Mouse (Mus musculus): ENCODE measurements around the gene Acat1. TPM values are rescaled to one million over a fixed set of nuclear protein-coding genes. Genes with fewer than 3 reads are reported as not detected.

Acat1 gene
- polyA plus RNA-seq, 1 experiment from 2014 or later: 86.2 TPM

GRCm38 (mm10) chr9:53598631-53599030 is 11.6 kb downstream of the Acat1 start:
- ChIA-PET CTCF (no interaction called here), POLR2A (interaction anchor here (1.5 kb wide), 1 partner anchor 11 kb away, joined by 5 read pairs; no protein-coding TSS in a partner anchor)
- in situ Hi-C loops (cut with MboI; ENCODE audit: low pct_unique_long_range_greater_than_20kb): loop anchor here (5.0 kb wide), 1 partner anchor 69 kb away; no protein-coding TSS in a partner anchor
- no peak for TF ChIP-seq CTCF (IDR thresholded peaks at IDR 0.05)
- ATAC-seq (no peak), DNase-seq (ENCODE audit: low read depth, low spot score) (no peak)
- H3K27me3 ChIP-seq: no peaks in the 10 kb centered on the region

GRCm38 (mm10) chr9:53596971-53597600 is 13.1 kb downstream of the Acat1 start:
- in situ Hi-C loops (cut with MboI; ENCODE audit: low pct_unique_long_range_greater_than_20kb): loop anchor here (5.0 kb wide), 1 partner anchor 70 kb away; no protein-coding TSS in a partner anchor
- no peak for TF ChIP-seq CTCF (IDR thresholded peaks at IDR 0.05)

GRCm38 (mm10) chr9:53594764-53595163 is 15.4 kb downstream of the Acat1 start:
- peak; percentile 91 for TF ChIP-seq CTCF (IDR thresholded peaks at IDR 0.05)
- ChIA-PET CTCF (interaction anchor here (0.6 to 1.9 kb wide), 11 partner anchors 9 to 72 kb away, joined by 3 to 6 read pairs (median 4); partner anchors contain the start of gene Acat1), POLR2A (no interaction called here)
- in situ Hi-C loops (cut with MboI; ENCODE audit: low pct_unique_long_range_greater_than_20kb): loop anchor here (5.0 kb wide), 1 partner anchor 73 kb away; no protein-coding TSS in a partner anchor
- ATAC-seq (no peak), DNase-seq (ENCODE audit: low read depth, low spot score) (peak; percentile 20)
- no peaks in the 10 kb centered on the region for H3K27me3 ChIP-seq

More at GRCm38 (mm10) chr9:53596971-53597600, 13.1 kb downstream of the Acat1 start:
- DNase-seq (ENCODE audit: low read depth, low spot score): no peak
- ChIA-PET POLR2A (no interaction called here), CTCF (interaction anchor here (1.1 kb wide), 1 partner anchor 76 kb away, joined by 3 read pairs; no protein-coding TSS in a partner anchor)
- ATAC-seq: no peak
- no peaks in the 10 kb centered on the region for H3K27me3 ChIP-seq

GRCm38 (mm10) chr9:53581870-53582269 is 28.3 kb downstream of the Acat1 start:
- no peak for DNase-seq (ENCODE audit: low read depth, low spot score)
- no peaks in the 10 kb centered on the region for H3K27me3 ChIP-seq
- POLR2A ChIA-PET: no interaction called here
- TF ChIP-seq CTCF (IDR thresholded peaks at IDR 0.05): no peak
- in situ Hi-C loops (cut with MboI; ENCODE audit: low pct_unique_long_range_greater_than_20kb): no loop called here
- ATAC-seq: no peak
- CTCF ChIA-PET: interaction anchor here (0.8 to 1.4 kb wide), 2 partner anchors 11 to 32 kb away, joined by 3 read pairs; no protein-coding TSS in a partner anchor

- ChIA-PET CTCF (interaction anchor here (1.6 kb wide), 1 partner anchor 9 kb away, joined by 4 read pairs; no protein-coding TSS in a partner anchor), POLR2A (no interaction called here)
- in situ Hi-C loops (cut with MboI; ENCODE audit: low pct_unique_long_range_greater_than_20kb): no loop called here
- ATAC-seq (no peak), DNase-seq (ENCODE audit: low read depth, low spot score) (no peak)
- no peak for TF ChIP-seq CTCF (IDR thresholded peaks at IDR 0.05)
- H3K27me3 ChIP-seq: no peaks in the 10 kb centered on the region
Measured at GRCm38 (mm10) chr9:53575721-53576120, 34.5 kb downstream of the Acat1 start.

- no peak for ATAC-seq
- CTCF ChIA-PET: interaction anchor here (0.5 kb wide), 1 partner anchor 38 kb away, joined by 3 read pairs; no protein-coding TSS in a partner anchor
- DNase-seq (ENCODE audit: low read depth, low spot score): no peak
- no peak for TF ChIP-seq CTCF (IDR thresholded peaks at IDR 0.05)
- H3K27me3 ChIP-seq: no peaks in the 10 kb centered on the region
- POLR2A ChIA-PET: no interaction called here
- in situ Hi-C loops (cut with MboI; ENCODE audit: low pct_unique_long_range_greater_than_20kb): no loop called here
Measured at GRCm38 (mm10) chr9:53572516-53573307, 37.5 kb downstream of the Acat1 start.

- CTCF ChIA-PET: no interaction called here
Measured at GRCm38 (mm10) chr9:53570662-53571061, 39.5 kb downstream of the Acat1 start.

GRCm38 (mm10) chr9:53537336-53537965 is 72.7 kb downstream of the Acat1 start:
- no peaks in the 10 kb centered on the region for H3K27me3 ChIP-seq
- peak; percentile 2 for ATAC-seq
- in situ Hi-C loops (cut with MboI; ENCODE audit: low pct_unique_long_range_greater_than_20kb): no loop called here
- TF ChIP-seq CTCF (IDR thresholded peaks at IDR 0.05): no peak
- POLR2A ChIA-PET: no interaction called here
- no peak for DNase-seq (ENCODE audit: low read depth, low spot score)
- CTCF ChIA-PET: no interaction called here

More at GRCm38 (mm10) chr9:53570662-53571061, 39.5 kb downstream of the Acat1 start:
- POLR2A ChIA-PET: no interaction called here
- TF ChIP-seq CTCF (IDR thresholded peaks at IDR 0.05): no peak
- DNase-seq (ENCODE audit: low read depth, low spot score) (no peak), ATAC-seq (no peak)
- in situ Hi-C loops (cut with MboI; ENCODE audit: low pct_unique_long_range_greater_than_20kb): no loop called here
- H3K27me3 ChIP-seq: no peaks in the 10 kb centered on the region

- ChIA-PET POLR2A (no interaction called here), CTCF (no interaction called here)
- peak; percentile 99 for DNase-seq (ENCODE audit: low read depth, low spot score)
- no peak for TF ChIP-seq CTCF (IDR thresholded peaks at IDR 0.05)
- H3K27me3 ChIP-seq: no peaks in the 10 kb centered on the region
- in situ Hi-C loops (cut with MboI; ENCODE audit: low pct_unique_long_range_greater_than_20kb): no loop called here
- ATAC-seq: peak; percentile 98
Measured at GRCm38 (mm10) chr9:53536558-53537320, 73.4 kb downstream of the Acat1 start, which contains the start of the genes Atm and Npat. TSS of gene Atm (minus strand) at chr9:53536740. TSS of gene Npat (plus strand) at chr9:53537047.
